Mouse (Mus musculus) forebrain, embryonic 12.5 days (tissue): ENCODE results near the gene Fam114a1. TPM values are rescaled to one million over a fixed set of nuclear protein-coding genes. Genes with fewer than 3 reads are reported as not detected.

Source experiments
- ATAC-seq: fragments of 200-750 bp; cut with Nextera tagmentation; 2 replicates; pipeline ENCODE4 v1.8.0; 2017; ENCODE audit warnings: moderate TSS enrichment; ENCODE audit not compliant: low FRiP score
- H3K27ac ChIP-seq: fragments of 300-500 bp; sonication (generic); 2 replicates; pipeline ENCODE4 v1.5.1; 2016; ENCODE audit warnings: mild to moderate bottlenecking
- H3K27me3 ChIP-seq: fragments of 300-500 bp; sonication (generic); 2 replicates; pipeline ENCODE4 v1.6.1; 2016; ENCODE audit warnings: mild to moderate bottlenecking
- H3K36me3 ChIP-seq: fragments of 300-500 bp; sonication (generic); replicated peaks from 2 replicates; pipeline ENCODE4 v1.6.1; 2016; ENCODE audit warnings: mild to moderate bottlenecking
- H3K4me1 ChIP-seq: fragments of 300-500 bp; sonication (generic); 2 replicates; pipeline ENCODE4 v1.6.1; 2016
- H3K4me2 ChIP-seq: fragments of 300-500 bp; sonication (generic); 2 replicates; pipeline ENCODE4 v1.6.1; 2016; ENCODE audit warnings: mild to moderate bottlenecking, moderate library complexity
- H3K4me3 ChIP-seq: fragments of 300-500 bp; sonication (generic); replicated peaks from 2 replicates; pipeline ENCODE4 v1.5.1; 2016; ENCODE audit warnings: mild to moderate bottlenecking
- H3K9ac ChIP-seq: fragments of 300-500 bp; sonication (generic); 2 replicates; pipeline ENCODE4 v1.6.1; 2016; ENCODE audit warnings: mild to moderate bottlenecking
- H3K9me3 ChIP-seq: fragments of 300-500 bp; sonication (generic); 2 replicates; pipeline ENCODE4 v1.6.1; 2016
- WGBS: fragments of 180-500 bp; shearing (Covaris S2); methylation state at CpG from one replicate; pipeline ENCODE4 v1.1.7; 2016; 5-methylcytosine and 5-hydroxymethylcytosine counted together
- polyA plus RNA-seq: library from polyadenylated mRNA; unstranded; fragments of >200 nt; fragmentation: Nextera tagmentation; extraction: Ambion mirVana; gene quantifications from 2 replicates; pipeline ENCODE4 v1.2.1, GENCODE M21; 2016

The Fam114a1 gene
- polyA plus RNA-seq, 1 experiment from 2014 or later, result 15.0 TPM

GRCm38 (mm10) chr5:65043407-65043895 lies 73.6 kb downstream of the Fam114a1 start:
- peaks cover 14% of the 10 kb centered on the region for H3K4me1 ChIP-seq
- 70% methylated on average over 11 of the region's 11 CpGs for WGBS
- H3K27ac ChIP-seq, result no peak overlapping the region

GRCm38 (mm10) chr5:65045642-65046370 lies 75.9 kb downstream of the Fam114a1 start:
- Histone ChIP-seq H3K9me3 (no peaks in the 10 kb centered on the region), H3K36me3 (no peaks in the 10 kb centered on the region), H3K27me3 (no peaks in the 10 kb centered on the region), H3K4me3 (no peak overlapping the region), H3K27ac (no peak overlapping the region), H3K9ac (no peak overlapping the region), H3K4me2 (no peak overlapping the region), H3K4me1 (peaks cover 20% of the 10 kb centered on the region)
- no peak for ATAC-seq
- WGBS, result 69% methylated on average over 6 of the region's 6 CpGs

More at GRCm38 (mm10) chr5:65043407-65043895, 73.6 kb downstream of the Fam114a1 start:
- no peak for ATAC-seq
- no peak overlapping the region for H3K4me3 ChIP-seq
- H3K27me3 ChIP-seq, result no peaks in the 10 kb centered on the region
- no peaks in the 10 kb centered on the region for H3K9me3 ChIP-seq
- H3K4me2 ChIP-seq, result no peak overlapping the region
- no peak overlapping the region for H3K9ac ChIP-seq
- H3K36me3 ChIP-seq, result no peaks in the 10 kb centered on the region

GRCm38 (mm10) chr5:65046442-65047284 lies 76.8 kb downstream of the Fam114a1 start:
- no peaks in the 10 kb centered on the region for H3K27me3 ChIP-seq
- 68% methylated on average over 12 of the region's 12 CpGs for WGBS
- H3K9ac ChIP-seq, result no peak overlapping the region
- H3K4me3 ChIP-seq, result no peak overlapping the region
- peaks cover 20% of the 10 kb centered on the region for H3K4me1 ChIP-seq
- H3K4me2 ChIP-seq, result no peak overlapping the region
- H3K36me3 ChIP-seq, result no peaks in the 10 kb centered on the region
- no peaks in the 10 kb centered on the region for H3K9me3 ChIP-seq
- H3K27ac ChIP-seq, result no peak overlapping the region; the same call in 1 of the 2 replicates
- no peak for ATAC-seq

- Histone ChIP-seq H3K27ac (no peak overlapping the region; the same call in 1 of the 2 replicates), H3K36me3 (no peaks in the 10 kb centered on the region), H3K4me1 (peaks cover 20% of the 10 kb centered on the region), H3K4me3 (no peak overlapping the region), H3K9me3 (no peaks in the 10 kb centered on the region), H3K4me2 (no peak overlapping the region), H3K27me3 (no peaks in the 10 kb centered on the region), H3K9ac (no peak overlapping the region)
- no peak for ATAC-seq
- WGBS, result 63% methylated on average over 12 of the region's 12 CpGs
Measured at GRCm38 (mm10) chr5:65047285-65047855, 77.5 kb downstream of the Fam114a1 start.

- Histone ChIP-seq H3K36me3 (no peaks in the 10 kb centered on the region), H3K27me3 (no peaks in the 10 kb centered on the region), H3K27ac (no peak overlapping the region), H3K9ac (no peak overlapping the region), H3K9me3 (no peaks in the 10 kb centered on the region), H3K4me1 (peaks cover 20% of the 10 kb centered on the region), H3K4me3 (no peak overlapping the region), H3K4me2 (no peak overlapping the region)
- WGBS, result 63% methylated on average over 5 of the region's 5 CpGs
- ATAC-seq, result no peak
Measured at GRCm38 (mm10) chr5:65049880-65050279, 80.0 kb downstream of the Fam114a1 start.

GRCm38 (mm10) chr5:65051513-65051912 lies 81.6 kb downstream of the Fam114a1 start:
- no peak overlapping the region for H3K4me3 ChIP-seq
- no peak overlapping the region for H3K4me2 ChIP-seq
- no peaks in the 10 kb centered on the region for H3K9me3 ChIP-seq
- H3K27ac ChIP-seq, result no peak overlapping the region
- H3K27me3 ChIP-seq, result no peaks in the 10 kb centered on the region
- H3K9ac ChIP-seq, result no peak overlapping the region
- no peaks in the 10 kb centered on the region for H3K36me3 ChIP-seq
- no peak for ATAC-seq
- H3K4me1 ChIP-seq, result peaks cover 17% of the 10 kb centered on the region
- 78% methylated on average over 3 of the region's 3 CpGs for WGBS

- no peaks in the 10 kb centered on the region for H3K36me3 ChIP-seq
- H3K4me1 ChIP-seq, result no peaks in the 10 kb centered on the region
- no peak overlapping the region for H3K4me2 ChIP-seq
- no peak overlapping the region for H3K9ac ChIP-seq
- no peak for ATAC-seq
- no peaks in the 10 kb centered on the region for H3K27me3 ChIP-seq
- H3K27ac ChIP-seq, result no peak overlapping the region
- 91% methylated on average over 6 of the region's 6 CpGs for WGBS
- H3K4me3 ChIP-seq, result no peak overlapping the region
- no peaks in the 10 kb centered on the region for H3K9me3 ChIP-seq
Measured at GRCm38 (mm10) chr5:65057596-65057995, 87.7 kb downstream of the Fam114a1 start.

- no peak overlapping the region for H3K4me3 ChIP-seq
- no peak for ATAC-seq
- no peaks in the 10 kb centered on the region for H3K27me3 ChIP-seq
- H3K27ac ChIP-seq, result no peak overlapping the region
- no peaks in the 10 kb centered on the region for H3K9me3 ChIP-seq
- WGBS, result 67% methylated on average over 2 of the region's 2 CpGs
- H3K4me2 ChIP-seq, result no peak overlapping the region
- no peaks in the 10 kb centered on the region for H3K36me3 ChIP-seq
- H3K4me1 ChIP-seq, result no peaks in the 10 kb centered on the region
- H3K9ac ChIP-seq, result no peak overlapping the region
Measured at GRCm38 (mm10) chr5:65059806-65060205, 89.9 kb downstream of the Fam114a1 start.

GRCm38 (mm10) chr5:65062236-65062635 lies 92.4 kb downstream of the Fam114a1 start:
- Histone ChIP-seq H3K27ac (no peak overlapping the region), H3K9ac (no peak overlapping the region), H3K9me3 (no peaks in the 10 kb centered on the region), H3K4me3 (no peak overlapping the region), H3K4me2 (no peak overlapping the region), H3K27me3 (no peaks in the 10 kb centered on the region), H3K36me3 (no peaks in the 10 kb centered on the region), H3K4me1 (no peaks in the 10 kb centered on the region)
- ATAC-seq, result no peak
- WGBS, result 98% methylated on average over 4 of the region's 4 CpGs

- Histone ChIP-seq H3K9me3 (no peaks in the 10 kb centered on the region), H3K4me3 (no peak overlapping the region), H3K36me3 (no peaks in the 10 kb centered on the region), H3K27me3 (no peaks in the 10 kb centered on the region), H3K4me2 (no peak overlapping the region), H3K4me1 (no peaks in the 10 kb centered on the region), H3K9ac (no peak overlapping the region), H3K27ac (no peak overlapping the region)
- 59% methylated on average over 2 of the region's 2 CpGs for WGBS
- ATAC-seq, result no peak
Measured at GRCm38 (mm10) chr5:65063266-65063665, 93.4 kb downstream of the Fam114a1 start.

GRCm38 (mm10) chr5:65068166-65068565 lies 98.3 kb downstream of the Fam114a1 start:
- Histone ChIP-seq H3K9ac (no peak overlapping the region), H3K4me2 (no peak overlapping the region), H3K27me3 (no peaks in the 10 kb centered on the region), H3K4me1 (peaks cover 13% of the 10 kb centered on the region; the same call in 1 of the 2 replicates), H3K4me3 (no peak overlapping the region), H3K36me3 (no peaks in the 10 kb centered on the region), H3K9me3 (no peaks in the 10 kb centered on the region), H3K27ac (no peak overlapping the region)
- 86% methylated on average over 6 of the region's 6 CpGs for WGBS
- no peak for ATAC-seq

- no peak overlapping the region for H3K9ac ChIP-seq
- WGBS, result 55% methylated on average over 11 of the region's 11 CpGs
Measured at GRCm38 (mm10) chr5:65069872-65070271, 100.0 kb downstream of the Fam114a1 start.

More at GRCm38 (mm10) chr5:65069872-65070271, 100.0 kb downstream of the Fam114a1 start:
- Histone ChIP-seq H3K4me2 (no peak overlapping the region), H3K27ac (no peak overlapping the region), H3K27me3 (no peaks in the 10 kb centered on the region), H3K4me3 (no peak overlapping the region), H3K4me1 (peaks cover 13% of the 10 kb centered on the region; the same call in 1 of the 2 replicates), H3K36me3 (no peaks in the 10 kb centered on the region), H3K9me3 (no peaks in the 10 kb centered on the region)
- ATAC-seq, result no peak
